ENCODE assay signal across 9 mouse cellular contexts in genomic region chr2:179200495-179200894, GRCm38 (mm10).
DNase-seq lines count a peak whose midpoint lies in the region; ATAC-seq lines count a peak whose summit lies in the region.
"Had no signal": no experiment of that assay in that cellular context is flagged by ENCODE, and none has a peak within 500 bp of the region (broad histone marks: within the 10 kb centered on the region; RNA-seq: fewer than 3 reads in every experiment).

No protein-coding gene starts in this region.

- no peak overlapping the region for H3K4me2 ChIP-seq in midbrain, embryonic 16.5 days (ENCODE audit: low read length)

- H3K4me3 ChIP-seq in midbrain, embryonic 10.5 days, result no peak overlapping the region
- no peak overlapping the region for H3K4me3 ChIP-seq in midbrain, embryonic 16.5 days (ENCODE audit: low read depth, low read length)

- no peak overlapping the region for H3K9ac ChIP-seq in midbrain, embryonic 16.5 days (ENCODE audit: low read depth, low read length)

- intact Hi-C loops in gastrocnemius, postnatal 14 days (cut with DNase I; ENCODE audit: low total_unique reads), result no loop called here
- intact Hi-C loops in gastrocnemius, postnatal 36 days (cut with DNase I), result no loop called here
- intact Hi-C loops in heart, postnatal 36 days (cut with DNase I), result no loop called here

- WGBS in midbrain, embryonic 10.5 days, result 7% methylated on average over 6 of the region's 6 CpGs
- WGBS in midbrain, embryonic 16.5 days, result 7% methylated on average over 6 of the region's 6 CpGs

- H3K9me3 ChIP-seq in midbrain, embryonic 10.5 days (replicated peaks), result no peaks in the 10 kb centered on the region
- no peaks in the 10 kb centered on the region for H3K9me3 ChIP-seq in midbrain, embryonic 16.5 days (replicated peaks; ENCODE audit: control insufficient read depth, low read length, poor library complexity, severe bottlenecking)

- H3K27ac ChIP-seq in midbrain, embryonic 10.5 days (replicated peaks), result no peak overlapping the region
- no peak overlapping the region for H3K27ac ChIP-seq in midbrain, embryonic 16.5 days (ENCODE audit: low read length)

- peak; percentile 30 for DNase-seq in gastrocnemius, postnatal 14 days
- DNase-seq in gastrocnemius, postnatal 36 days, result no peak
- peak; percentile 55 for DNase-seq in midbrain, embryonic 10.5 days (ENCODE audit: low spot score)
- DNase-seq in heart, postnatal 36 days, result peak; percentile 4 to 7
- peak; percentile 14 for DNase-seq in retina, postnatal 7 days (ENCODE audit: low read depth, low spot score)
- DNase-seq in frontal cortex, postnatal 25 days (ENCODE audit: low spot score in 2 of 2), result no peak
- DNase-seq: cerebellum, postnatal 14 days had no signal

- H3K4me1 ChIP-seq in midbrain, embryonic 10.5 days, result peaks cover 9% of the 10 kb centered on the region
- H3K4me1 ChIP-seq in midbrain, embryonic 16.5 days (ENCODE audit: control insufficient read depth, insufficient read depth, low read length), result peaks cover 3% of the 10 kb centered on the region; the same call in 1 of the 2 replicates

- ATAC-seq in midbrain, embryonic 16.5 days, result no peak
- no peak for ATAC-seq in activated CD4-positive, CD25-positive, alpha-beta regulatory T cell, adult 4 months

- no peaks in the 10 kb centered on the region for H3K27me3 ChIP-seq in midbrain, embryonic 10.5 days (ENCODE audit: low read depth, poor library complexity, severe bottlenecking)
- H3K27me3 ChIP-seq in midbrain, embryonic 16.5 days (ENCODE audit: control insufficient read depth, insufficient read depth, low read depth, low read length), result no peaks in the 10 kb centered on the region

- H3K36me3 ChIP-seq in midbrain, embryonic 10.5 days, result no peaks in the 10 kb centered on the region
- H3K36me3 ChIP-seq in midbrain, embryonic 16.5 days (ENCODE audit: control insufficient read depth, insufficient read depth, low read length), result no peaks in the 10 kb centered on the region

Comparison
In these comparisons a context has a peak if more than half of its experiments do, and no peak if none do; other contexts are left out.
1. DNase-seq: peak in gastrocnemius, postnatal 14 days (single experiment), midbrain, embryonic 10.5 days (single experiment), heart, postnatal 36 days (2 of 2) and retina, postnatal 7 days (single experiment); none in gastrocnemius, postnatal 36 days (0 of 2) and frontal cortex, postnatal 25 days (0 of 2).